Mouse (Mus musculus) hindbrain, embryonic 10.5 days (tissue): ENCODE measurements around the gene Mapk1. TPM values are rescaled to one million over a fixed set of nuclear protein-coding genes. Genes with fewer than 3 reads are reported as not detected.

Source experiments
- polyA plus RNA-seq: library from polyadenylated mRNA; unstranded; fragments of >200 nt; fragmentation: Nextera tagmentation; extraction: Ambion mirVana; gene quantifications from 2 replicates; pipeline ENCODE4 v1.2.1, GENCODE M21; 2016

Gene Mapk1
- polyA plus RNA-seq, 1 experiment from 2014 or later = 150 TPM

Other genes starting within 250 kb of the Mapk1 start
- 3.7 and 6.2 TPM in 2 replicates for gene Spag6l, start 153.9 kb upstream of the Mapk1 start, polyA plus RNA-seq
- gene Igll1, start 119.4 kb upstream of the Mapk1 start, polyA plus RNA-seq = 0.14 TPM in 1 of 2 replicates, not detected in the other
- 70.2 and 70.8 TPM in 2 replicates for gene Top3b, start 112.6 kb upstream of the Mapk1 start, polyA plus RNA-seq
- gene Vpreb1, start 112.5 kb upstream of the Mapk1 start, polyA plus RNA-seq = 1.7 and 2.0 TPM in 2 replicates
- 26.5 and 29.5 TPM in 2 replicates for gene Ppm1f, start 86.9 kb upstream of the Mapk1 start, polyA plus RNA-seq
- gene Ypel1, start 86.3 kb downstream of the Mapk1 start, polyA plus RNA-seq = 103 and 104 TPM in 2 replicates
- gene Ppil2, start 127.9 kb downstream of the Mapk1 start, polyA plus RNA-seq = 159 and 177 TPM in 2 replicates
- gene 2610318N02Rik, start 141.8 kb downstream of the Mapk1 start, polyA plus RNA-seq = 146 and 175 TPM in 2 replicates
- 114 and 136 TPM in 2 replicates for gene Sdf2l1, start 149.0 kb downstream of the Mapk1 start, polyA plus RNA-seq
- 7.8 and 10.1 TPM in 2 replicates for gene Ydjc, start 161.2 kb downstream of the Mapk1 start, polyA plus RNA-seq
- gene Ccdc116, start 163.8 kb downstream of the Mapk1 start, polyA plus RNA-seq = 0.73 and 0.75 TPM in 2 replicates
- gene Ube2l3, start 219.3 kb downstream of the Mapk1 start, polyA plus RNA-seq = 394 and 407 TPM in 2 replicates
- 1.6 and 1.9 TPM in 2 replicates for gene Rimbp3, start 225.2 kb downstream of the Mapk1 start, polyA plus RNA-seq